Mouse (Mus musculus) left cerebral cortex, adult 8-10 months (tissue): ENCODE measurements around the gene Sipa1l2. TPM values are rescaled to one million over a fixed set of nuclear protein-coding genes. Genes with fewer than 3 reads are reported as not detected.

ENCODE experiments used
- DNase-seq, 2 experiments: peaks; one replicate each; pipeline ENCODE4 v3.0.0; 2022; ENCODE audit warnings: low spot score in 2 of 2
- total RNA-seq, 4 experiments: library from RNA; stranded (reverse); gene quantifications; 2 replicates each; pipeline ENCODE4 v1.2.4; 2022

Gene Sipa1l2
- total RNA-seq, 4 experiments from 2014 or later, result 37.1 to 40.6 (median 38.6) TPM

GRCm38 (mm10) chr8:125372596-125372995, 197.0 kb downstream of the Sipa1l2 start:
- no peak for DNase-seq

- DNase-seq, result no peak
Observed at GRCm38 (mm10) chr8:125369491-125370236, 199.9 kb downstream of the Sipa1l2 start.

DNA sequence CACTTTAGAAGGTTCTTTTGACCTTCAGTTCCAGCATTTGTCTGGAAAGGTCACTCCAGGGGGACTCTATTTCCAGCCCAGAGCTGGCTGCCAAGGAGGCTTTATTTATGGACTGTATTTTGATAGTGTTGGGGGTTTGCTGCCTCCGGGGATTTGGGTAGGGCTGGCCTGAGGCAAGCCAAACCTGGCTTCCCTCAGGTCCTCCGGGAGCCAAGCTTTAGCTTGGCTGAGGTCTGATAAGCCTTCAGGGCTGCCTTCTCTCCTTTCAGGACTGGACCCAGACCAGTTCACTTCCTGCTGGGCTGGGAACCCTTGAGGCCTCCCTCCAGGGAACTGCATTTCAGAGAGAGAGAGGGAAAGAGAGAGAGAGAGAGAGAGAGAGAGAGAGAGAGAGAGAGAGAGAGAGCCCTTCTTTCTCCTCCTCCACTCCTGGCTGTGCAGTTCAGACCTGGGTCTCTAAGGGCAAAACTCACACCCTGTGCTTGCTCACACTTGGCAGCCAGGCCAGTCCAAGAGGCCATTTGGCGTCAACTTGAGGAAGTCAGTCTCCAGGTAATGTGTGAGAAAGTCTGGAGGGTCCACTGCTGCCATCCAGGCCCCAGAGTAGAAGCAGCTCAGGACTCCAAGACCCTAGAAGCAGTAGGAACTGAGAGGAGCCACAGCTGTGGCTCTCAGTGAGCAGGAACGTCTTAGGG, 201.1 kb downstream of the Sipa1l2 start:
- no peak for DNase-seq

Other genes with a start within 250 kb of the Sipa1l2 start
- gene Map10, start 100.0 kb upstream of the Sipa1l2 start, total RNA-seq, result 1 to 10 TPM; 4.2 to 5.6 (median 4.6) TPM
- gene Ntpcr, start 160.2 kb upstream of the Sipa1l2 start, total RNA-seq, result 10 to 100 TPM; 21.7 to 30.4 (median 22.8) TPM